Mouse (Mus musculus): Measurements from ENCODE around the gene Sdsl.
A peak's percentile ranks its signal among the peaks of the same experiment; 100 is the strongest.
"Not testable (repeated sequence)": the region's sequence is repeated elsewhere in the genome, so short reads cannot be mapped to it uniquely, and the experiment has no call there.

The Sdsl gene

DNA sequence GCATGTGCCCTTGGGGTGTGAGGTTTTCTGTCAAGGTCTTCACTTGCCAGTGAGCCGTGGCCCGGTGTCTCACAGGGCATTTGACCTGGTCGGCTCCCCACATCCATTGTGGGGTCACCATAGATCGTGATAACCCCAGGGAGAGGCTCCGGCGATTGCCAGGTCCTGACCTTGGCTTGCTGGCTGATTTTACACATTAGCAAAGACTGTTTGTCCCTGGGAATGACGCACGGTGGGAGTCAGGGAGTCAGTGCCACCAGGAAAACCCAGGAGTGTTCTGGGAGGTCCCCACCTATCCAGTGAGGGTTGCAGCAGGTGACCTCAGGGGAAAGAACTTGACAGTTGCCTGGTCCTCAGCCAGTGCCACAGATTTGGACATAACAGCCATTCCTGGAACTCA is at the start of gene Sdsl:
Gene Sdsl (minus strand): TSS at position 41 of the 400 bp plus-strand sequence.
- DNase-seq: no peak

DNA sequence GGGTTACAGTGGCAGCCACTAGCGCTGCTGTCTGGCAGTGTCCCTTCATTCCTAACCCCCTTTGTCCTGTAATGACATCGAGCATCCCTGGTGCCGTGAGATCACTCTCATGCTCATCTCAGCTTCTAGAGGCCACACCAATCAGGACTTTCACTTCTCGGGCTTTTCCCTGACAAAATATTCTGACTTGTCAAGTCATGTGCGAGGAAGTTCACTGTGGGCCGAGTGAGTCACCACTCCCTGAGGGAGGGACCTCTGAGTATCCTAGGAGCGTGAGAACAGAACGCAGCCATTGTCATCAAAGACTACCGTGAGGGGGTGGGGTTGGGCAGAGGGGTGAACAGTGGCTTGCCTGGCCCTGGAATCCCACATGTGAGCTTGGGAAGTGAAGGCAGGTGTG is 44.9 kb upstream of the Sdsl start:
- no peak for DNase-seq

DNA sequence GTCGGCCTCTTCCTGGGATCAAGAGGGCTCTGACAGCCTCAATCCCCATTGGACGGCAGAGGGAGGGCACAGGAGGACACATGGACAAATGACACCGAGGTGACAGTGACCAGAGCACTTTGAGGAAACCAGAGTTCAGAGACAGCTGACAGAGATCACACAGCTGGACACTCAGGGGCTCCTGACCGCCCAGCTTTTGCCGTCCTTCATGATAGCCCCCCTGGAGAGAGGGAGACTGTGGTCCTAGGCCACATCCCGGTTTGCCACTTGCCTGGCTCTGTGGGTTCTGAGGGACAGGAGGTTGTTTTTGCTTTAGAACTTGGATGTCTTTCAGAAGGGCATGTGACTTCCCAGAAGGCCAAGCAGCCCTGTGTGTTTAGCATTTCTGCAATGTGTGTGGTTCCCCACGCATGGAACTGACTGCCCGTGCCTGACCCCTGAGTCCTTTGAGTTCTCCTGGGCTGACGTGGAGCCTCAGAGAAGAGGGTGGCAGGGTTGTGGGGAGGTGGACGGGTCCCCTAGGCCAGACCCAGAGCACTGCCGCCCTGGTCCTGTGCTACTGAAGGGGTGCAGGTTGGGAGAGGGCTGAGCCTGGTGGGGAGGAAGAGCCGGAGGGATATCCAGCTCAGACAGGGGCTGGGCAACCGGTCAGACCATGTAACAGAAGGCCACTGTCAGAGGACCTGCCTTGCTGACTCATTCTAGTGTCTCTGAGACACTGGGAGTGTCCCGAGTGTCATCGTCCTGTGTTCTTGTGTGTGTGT is 43.8 kb upstream of the Sdsl start:
- no peak for DNase-seq

DNA sequence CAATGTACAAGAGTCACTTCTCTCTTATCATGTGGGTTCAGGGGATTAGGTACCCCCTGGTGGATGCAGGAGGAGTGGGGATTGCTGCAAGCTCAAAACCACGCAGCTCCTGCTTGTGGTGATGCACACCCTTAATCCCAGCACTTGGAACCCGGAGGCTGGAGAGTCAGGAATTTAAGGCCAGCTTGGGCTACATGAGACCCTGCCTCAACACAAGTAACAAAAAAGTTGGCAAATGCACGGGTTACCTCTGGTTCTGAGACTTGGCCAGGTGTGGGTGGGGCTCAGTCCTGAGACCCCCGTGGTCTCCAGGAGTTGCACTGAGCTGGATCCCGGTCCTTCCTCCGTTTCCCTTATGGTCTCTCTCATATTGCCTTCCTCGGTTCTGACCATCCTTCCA is 42.8 kb upstream of the Sdsl start:
- no peak for DNase-seq

DNA sequence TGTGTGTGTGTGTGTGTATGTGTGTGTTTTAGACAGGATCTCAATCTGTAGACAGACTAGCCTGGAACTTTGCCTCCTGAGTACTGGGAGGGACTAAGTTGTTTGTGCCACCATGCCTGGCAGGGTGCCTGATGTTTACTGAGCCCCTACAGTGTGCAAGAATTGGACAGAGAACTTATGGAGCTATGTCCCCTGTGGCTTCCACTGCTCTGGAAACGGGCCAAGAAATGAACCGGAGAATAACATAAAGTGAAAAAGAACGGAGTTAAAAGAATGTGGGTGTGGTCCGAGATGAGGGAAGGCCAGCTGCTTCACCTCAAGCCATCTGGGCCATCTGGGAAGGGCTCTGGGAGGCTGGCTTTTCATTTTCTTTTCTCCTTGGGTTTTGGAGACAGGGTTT is 42.1 kb upstream of the Sdsl start:
- DNase-seq: peak; percentile 53 to 57

DNA sequence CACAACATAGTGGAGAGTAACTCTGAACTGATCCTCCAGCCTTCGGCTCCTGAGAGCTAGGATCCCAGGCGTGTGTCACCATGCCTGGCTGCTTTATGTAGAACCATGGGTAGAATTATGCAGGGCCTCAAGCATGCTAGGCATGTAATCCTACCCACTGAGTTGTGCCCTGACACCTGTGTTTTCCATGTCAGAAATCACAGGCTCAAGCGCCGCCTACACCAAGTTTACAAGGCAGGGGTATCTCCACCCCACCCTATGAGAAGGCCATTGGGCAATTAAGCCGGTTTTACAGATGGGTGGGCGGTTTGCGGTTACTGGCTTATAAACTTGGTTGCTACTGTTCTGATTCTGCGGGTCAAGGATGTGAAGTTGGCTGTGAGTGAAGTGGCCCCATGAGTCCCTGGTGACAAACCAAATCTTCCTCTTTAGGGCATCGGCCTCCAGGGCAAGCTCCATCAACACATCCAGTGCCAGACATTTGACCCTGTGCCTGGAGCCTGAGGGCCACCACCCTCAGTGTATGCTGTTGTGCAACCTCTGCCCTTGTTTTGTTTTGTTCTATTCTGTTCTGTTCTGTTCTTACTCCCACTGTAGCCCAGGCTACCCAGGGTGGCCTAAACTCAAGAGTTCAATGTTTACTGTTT is 41.5 kb upstream of the Sdsl start:
- no peak for DNase-seq

DNA sequence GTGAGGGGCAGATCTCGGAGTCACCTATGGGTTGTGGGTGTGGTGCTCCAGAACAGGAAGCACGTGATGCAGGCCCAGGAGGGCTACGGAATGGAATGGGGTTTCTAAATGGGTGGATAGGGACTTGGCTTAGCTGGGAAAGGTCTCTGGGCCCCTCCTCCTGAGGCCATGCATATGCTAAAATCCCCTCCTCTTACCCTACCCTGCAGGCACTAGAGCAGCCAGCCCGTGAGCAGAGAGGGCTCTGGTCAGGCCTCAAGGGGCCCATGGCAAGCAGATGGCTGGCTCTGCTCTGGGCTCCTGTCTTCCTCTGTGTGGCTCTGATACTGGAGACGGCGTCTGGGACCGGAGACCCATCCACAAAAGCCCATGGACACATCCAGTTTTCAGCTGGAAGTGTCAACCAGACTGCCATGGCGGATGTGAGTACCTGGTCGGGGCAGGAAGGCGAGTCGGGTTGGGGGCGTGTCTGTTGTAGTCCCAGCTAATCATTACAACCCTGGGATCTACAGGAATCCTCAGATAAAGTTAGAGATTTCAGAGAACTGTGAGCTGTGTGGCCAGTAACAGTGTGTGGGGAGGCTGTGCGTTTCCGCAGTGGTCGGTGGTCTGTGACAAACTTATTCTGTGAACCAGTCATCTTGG is 40.4 kb upstream of the Sdsl start:
- DNase-seq: peak in 1 of 2 experiments; percentile 47

DNA sequence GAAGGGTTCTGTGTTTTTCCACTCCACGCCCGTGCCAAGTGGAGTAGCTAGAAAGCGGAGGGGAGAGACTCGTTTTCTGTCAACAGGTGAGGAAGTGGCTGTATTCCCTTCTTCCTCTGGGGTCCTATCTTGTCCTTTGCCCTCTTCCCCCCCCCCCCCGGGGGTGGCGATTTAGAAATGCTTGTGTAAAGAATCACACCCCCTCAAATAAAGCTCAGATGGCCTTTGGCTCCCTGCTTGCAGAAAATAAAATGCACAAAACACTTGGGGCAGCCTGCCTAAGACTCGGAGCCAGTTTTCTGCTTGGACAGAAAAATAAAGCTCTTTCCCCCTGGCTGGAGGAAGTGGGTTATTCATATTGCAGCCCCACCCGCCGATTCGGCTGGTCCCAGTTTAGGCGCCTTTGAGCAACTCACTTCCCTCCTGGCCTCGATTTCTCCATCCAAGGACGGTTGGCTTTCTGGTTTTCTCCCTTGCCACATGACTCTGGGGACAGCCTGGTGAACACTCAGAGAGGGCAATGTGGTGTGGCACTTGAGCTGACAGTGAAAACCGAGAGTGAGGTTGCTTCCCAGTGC is 39.1 kb upstream of the Sdsl start:
- no peak for DNase-seq

DNA sequence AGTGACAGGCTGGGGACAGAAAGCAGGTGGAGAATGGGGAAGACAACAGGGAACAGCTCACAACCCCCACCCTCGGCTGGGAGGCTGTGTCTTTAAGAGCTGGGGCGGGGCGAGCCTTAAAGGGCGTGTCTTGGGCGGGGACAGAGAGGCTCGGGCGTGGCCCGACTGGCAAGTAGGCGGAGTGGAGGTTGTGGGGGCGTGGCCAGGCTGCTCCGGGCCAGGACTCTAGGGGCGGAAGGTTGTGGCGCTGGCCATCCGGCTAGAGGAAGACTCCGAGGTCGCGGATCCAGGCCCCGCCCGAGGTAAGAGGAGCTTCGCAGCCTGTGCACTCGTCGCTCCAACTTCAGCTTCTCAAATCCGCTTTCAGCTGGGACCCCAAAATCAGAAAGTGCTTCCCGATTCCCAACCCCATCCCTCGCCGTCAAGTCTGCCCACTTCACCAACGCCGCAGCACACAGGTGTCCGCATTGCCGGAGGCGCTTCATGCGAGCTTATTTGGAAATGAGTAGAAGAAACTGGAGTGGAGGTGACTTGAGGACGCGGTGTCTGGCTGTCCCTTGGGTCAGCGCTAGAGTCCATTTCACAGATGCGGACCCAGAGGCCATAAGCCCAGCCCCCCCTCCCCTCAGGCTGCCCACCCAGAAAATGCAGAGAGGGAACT is 38.5 kb upstream of the Sdsl start, which contains the start of gene Slc8b1:
Gene Slc8b1 (plus strand): TSS at position 187 of the 661 bp plus-strand sequence.
- DNase-seq: peak; percentile 92 to 95

DNA sequence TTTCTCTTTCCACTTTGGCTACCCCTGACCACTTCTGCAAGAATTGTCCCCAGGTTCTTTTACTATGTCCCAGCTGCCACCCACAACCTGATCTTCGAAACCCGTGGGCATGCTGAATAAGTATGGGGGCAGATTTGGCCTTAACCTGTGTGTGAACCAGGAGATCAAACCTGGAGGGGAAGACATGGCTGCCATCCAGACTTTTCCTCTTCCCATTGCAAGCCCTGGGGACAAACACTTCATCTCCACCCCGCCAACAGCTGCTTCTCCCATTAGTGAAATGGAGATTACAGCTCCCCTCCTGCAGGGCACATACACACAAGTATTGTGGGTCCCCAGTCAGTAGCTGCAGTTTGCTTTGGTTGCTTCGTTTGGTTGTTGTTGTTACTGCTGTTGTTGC is 34.7 kb upstream of the Sdsl start:
- no peak for DNase-seq

DNA sequence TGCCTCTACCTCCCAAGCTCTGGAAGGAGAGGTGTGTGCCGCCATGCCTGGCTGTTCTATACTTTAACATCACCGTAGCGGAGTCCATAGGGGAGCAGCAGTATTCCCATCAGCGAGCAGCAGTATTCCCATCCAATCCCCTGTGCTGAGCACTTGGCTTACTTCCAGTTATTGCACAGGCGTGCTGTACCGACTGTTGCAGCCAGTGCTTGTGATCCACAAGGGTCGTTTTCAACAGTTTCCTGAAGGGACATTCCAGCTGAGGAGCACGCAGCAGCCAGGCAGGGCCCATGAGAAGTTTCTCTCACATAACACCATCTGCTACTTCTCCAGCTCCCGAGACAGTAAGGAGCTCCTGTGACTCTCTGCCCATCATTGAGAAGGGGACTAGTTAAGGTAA is 33.9 kb upstream of the Sdsl start:
- no peak for DNase-seq

DNA sequence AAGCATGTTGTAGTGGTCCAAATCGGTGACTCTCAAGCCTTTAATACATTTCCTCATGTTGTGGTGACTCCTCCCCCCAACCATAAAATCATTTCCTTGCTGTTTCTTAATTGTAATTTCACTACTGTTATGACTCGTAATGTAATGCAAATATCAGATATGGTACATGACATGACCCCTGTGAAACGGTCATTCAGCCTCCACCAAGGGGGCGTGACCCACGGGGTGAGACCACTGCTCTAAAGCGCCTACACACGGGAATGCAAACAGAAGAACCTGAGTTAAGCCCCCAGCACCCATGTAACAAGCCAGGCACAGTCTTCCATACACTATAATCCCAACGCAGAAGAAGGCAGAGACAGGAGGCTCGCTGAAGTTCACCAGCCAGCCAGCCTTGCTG is 33.2 kb upstream of the Sdsl start:
- no peak for DNase-seq

DNA sequence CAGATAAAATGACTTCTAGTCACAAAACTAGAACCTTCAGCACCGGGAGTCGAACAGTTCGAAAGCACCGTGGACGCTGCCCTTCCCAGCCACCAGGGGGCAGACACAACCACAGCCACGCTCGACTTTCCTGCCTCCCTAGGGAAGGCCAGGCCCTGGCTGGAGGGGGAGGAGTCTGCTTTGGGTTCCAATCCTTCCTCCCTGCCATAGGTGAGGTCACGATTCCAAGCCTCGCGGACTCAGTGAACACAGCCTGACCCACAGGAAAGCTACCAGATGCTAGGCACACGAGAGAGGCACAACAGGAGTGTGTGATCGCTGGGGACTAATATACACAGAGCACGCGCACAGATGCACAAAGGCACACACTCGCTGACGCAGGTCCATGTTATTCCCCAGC is 32.8 kb upstream of the Sdsl start:
- DNase-seq: peak; percentile 85

DNA sequence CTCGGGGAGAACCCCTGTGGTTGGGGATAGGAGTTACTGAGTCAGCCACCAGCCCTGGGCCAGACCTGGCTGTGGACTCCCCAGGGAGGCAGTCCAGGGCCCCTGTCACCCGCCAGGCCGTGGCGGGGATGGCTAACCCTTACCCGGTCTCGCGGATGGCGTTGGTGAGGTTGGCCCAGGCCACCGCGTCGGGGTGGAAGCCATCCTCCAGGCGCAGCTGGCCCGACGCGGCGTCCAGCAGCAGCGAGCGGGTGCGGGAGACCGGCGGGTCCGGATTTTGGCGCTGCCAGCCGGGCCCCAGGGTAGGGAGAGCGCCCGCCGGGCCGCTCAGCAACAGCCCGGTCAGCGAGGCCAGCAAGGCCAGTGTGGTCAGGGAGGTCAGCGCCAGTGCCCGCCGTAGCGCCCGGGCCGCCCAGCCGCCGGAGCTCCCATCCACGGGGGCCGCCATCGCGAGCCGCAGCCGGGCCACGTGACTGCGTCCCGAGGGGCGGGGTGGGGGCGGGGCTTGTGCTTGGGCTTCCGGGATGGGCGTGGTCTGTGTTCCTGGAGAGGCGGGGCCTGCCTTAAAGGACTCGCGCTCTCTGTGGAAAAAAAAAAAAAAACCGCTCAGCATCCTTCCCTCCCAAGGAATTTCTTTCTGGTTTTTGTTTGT is 30.7 kb upstream of the Sdsl start, which contains the start of gene Plbd2:
Gene Plbd2 (minus strand): TSS at position 482 of the 652 bp plus-strand sequence.
- peak; percentile 97 for DNase-seq

DNA sequence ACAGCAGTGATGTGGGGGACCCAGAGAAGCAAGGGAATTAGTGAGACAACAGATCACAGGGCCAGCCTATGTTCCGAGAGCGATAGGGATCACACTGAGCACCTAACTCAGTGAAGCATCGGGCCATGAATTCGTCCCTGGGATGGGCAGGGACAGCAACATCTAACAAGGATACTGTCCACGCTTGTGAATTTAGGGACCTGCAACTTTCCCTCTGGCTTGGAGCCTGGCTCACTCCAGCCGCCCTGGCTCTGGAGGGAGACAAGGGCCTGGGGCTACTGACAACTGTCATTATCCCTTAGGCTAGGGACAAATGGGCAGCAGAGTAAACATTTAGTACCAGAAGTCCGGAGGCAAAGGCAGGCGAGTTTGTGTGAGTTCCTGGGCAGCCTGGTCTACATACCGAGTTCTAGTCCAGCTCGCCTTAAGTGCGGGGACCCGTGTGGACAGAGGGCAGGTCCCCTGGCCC is 30.1 kb upstream of the Sdsl start:
- DNase-seq: peak; percentile 42 to 44

DNA sequence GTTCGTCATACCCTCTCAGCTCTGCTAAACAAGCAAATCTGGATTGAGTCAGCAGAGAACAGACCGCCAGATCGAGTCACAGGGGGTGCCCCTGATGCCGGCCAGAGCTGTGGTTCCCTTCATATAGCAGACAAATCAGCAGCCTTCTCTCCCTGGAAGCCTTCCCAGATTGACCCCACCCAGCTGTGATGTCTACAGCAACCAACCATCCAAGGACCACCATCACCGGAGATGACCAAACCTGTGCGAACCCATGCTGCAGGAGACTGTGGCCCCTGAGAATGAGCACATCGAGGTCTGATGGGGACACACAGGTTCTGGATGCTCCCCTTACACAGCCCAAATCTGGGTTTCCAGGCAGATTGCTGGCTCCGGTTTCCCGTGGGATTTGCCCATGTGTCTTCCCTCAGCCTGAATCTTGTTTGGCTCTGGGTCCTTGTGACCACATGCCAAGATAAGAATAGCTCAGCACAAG is 29.6 kb upstream of the Sdsl start:
- DNase-seq: peak; percentile 71 to 72

DNA sequence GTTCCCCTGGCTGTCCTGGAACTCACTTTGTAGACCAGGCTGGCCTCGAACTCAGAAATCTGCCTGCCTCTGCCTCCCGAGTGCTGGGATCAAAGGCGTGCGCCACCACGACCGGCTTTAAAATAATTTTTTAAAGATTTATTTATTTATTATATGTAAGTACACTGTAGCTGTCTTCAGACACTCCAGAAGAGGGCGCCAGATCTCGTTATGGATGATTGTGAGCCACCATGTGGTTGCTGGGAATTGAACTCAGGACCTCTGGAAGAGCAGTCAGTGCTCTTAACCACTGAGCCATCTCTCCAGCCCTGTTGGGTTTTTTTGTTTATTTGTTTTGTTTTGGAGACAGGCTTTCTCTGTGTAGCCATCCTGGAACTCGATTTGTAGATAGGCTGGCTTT is 28.0 kb upstream of the Sdsl start:
- DNase-seq: not testable (repeated sequence)

DNA sequence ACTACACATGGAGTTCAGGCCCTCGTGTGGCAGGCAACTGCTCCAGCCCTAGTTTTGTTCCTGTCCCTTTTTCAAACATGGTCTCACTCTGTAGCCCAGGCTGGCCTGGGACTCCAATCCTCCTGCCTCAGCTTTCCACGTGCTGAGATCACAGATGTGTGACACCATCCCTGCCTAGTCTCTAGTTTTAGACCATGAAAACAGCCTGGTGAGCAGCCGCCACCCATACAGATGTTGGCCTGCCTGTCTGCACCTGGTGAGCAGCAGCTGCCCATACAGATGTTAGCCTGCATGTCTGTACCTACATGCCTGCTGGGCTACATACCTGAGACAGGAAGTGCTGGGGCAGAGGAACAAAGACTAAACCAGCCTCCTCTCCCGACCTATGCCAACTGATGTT is 26.6 kb upstream of the Sdsl start:
- no peak for DNase-seq

DNA sequence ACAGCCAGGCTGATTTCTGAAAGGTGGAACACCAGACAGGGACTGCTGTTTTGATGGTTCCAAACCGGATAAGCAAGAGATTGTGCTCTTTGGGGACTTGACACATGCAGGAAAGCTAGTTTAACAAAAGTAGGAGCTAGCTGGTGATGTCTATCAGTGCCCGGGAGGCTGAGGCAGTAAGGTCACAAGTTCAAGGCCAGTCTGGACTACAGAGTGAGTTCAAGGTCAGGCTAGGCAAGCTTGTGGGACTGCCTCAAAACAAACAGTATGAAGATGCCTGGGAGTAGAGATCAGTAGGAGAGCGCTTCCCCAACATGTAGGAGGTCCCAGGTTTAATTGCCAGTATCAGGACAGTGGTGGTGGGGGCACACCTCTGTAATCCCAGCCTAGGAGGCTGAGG is 24.5 kb upstream of the Sdsl start:
- no peak for DNase-seq

DNA sequence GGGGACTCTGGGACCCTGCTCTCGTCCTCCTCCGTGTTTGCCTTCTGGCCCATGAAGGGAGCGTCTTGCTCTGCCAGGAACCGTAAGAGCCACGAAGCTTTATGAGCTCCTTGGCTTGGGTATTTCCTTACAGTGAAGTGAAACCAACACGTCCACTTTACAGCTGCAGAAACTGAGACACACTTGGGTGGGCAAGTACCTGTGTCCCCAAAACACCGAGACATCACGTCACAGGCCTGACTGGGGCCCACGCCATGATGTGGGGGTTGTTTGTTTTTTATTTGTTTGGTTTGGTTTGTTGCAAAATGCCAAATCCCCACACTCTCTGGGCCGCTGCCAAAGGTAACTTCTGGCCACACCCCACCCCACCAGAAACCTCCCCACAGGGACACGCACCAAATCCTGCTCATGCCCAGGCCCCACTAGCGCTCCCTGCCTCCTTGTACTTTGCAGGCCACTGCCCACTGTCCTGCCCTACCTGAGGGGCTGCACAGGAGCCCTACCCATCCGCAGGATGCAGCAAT is 23.2 kb upstream of the Sdsl start:
- no peak for DNase-seq

DNA sequence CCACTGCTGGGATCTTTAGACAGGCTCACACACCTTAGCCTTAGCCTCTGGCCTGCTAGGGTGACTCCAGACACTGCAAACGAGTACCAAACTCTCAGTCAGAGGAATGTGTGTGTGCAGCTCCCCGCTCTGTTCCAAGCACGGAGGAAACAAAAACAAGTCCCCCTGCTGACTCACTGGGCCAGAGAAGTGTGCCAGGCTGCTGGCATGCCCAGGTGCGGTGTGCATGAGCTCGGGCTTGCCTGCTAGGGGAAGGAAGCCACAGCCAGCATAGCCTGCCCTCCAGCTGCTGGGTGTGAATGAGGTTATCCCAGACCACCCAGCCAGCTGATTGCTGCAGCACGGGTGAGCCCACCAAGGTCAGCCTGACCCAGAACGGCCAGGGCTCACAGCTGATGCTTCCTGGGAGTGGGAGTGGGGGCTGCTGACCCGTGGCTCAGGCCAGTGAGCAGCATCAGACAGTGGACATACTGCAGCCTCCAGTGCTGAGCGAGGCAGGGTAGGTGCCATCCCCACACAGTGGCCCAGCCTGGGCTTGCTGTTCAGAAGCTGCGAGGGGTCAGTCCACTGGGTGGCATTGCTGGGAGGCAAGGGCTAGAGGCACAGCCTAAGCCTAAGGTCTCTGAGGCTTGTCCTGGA is 22.6 kb upstream of the Sdsl start:
- DNase-seq: peak in 1 of 2 experiments; percentile 41

Data from cerebellum, postnatal 10 days (tissue).